36 mouse cellular contexts compared by ENCODE assay signal in the genomic region with DNA sequence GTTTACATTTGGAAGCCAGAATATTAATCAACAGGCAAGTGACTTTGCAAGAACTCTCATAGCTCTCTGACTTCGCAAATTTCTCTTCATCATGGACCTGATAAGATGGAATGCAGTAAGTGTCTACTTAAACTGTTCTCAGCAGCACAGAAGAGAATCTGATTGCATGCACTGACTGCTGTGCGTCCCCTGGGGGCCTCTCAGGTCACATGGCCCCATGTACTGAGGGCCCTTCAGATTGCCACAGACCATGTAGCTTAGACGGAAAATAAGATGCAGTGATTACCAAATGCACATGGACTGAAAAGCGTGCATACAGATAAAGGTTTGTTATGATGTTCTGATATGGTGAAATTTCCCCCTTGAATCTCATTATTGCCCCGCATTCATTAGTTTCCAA. TPM values are rescaled to one million over a fixed set of nuclear protein-coding genes. Genes with fewer than 3 reads are reported as not detected.
"Had no signal": no experiment of that assay in that cellular context is flagged by ENCODE, and none has a peak within 500 bp of the region (broad histone marks: within the 10 kb centered on the region; RNA-seq: fewer than 3 reads in every experiment).

No protein-coding gene starts in this region.

- H3K36me3 ChIP-seq: heart, embryonic 10.5 days; heart, embryonic 12.5 days; heart, embryonic 13.5 days; heart, embryonic 15.5 days; hindbrain, embryonic 10.5 days; hindbrain, embryonic 12.5 days; hindbrain, embryonic 13.5 days; hindbrain, embryonic 15.5 days; intestine, embryonic 15.5 days; kidney, embryonic 15.5 days had no signal

- H3K27ac ChIP-seq: heart, embryonic 10.5 days; heart, embryonic 13.5 days; heart, embryonic 15.5 days; hindbrain, embryonic 10.5 days; hindbrain, embryonic 12.5 days; hindbrain, embryonic 13.5 days; hindbrain, embryonic 14.5 days; hindbrain, embryonic 15.5 days; hindbrain, postnatal 0 days; intestine, embryonic 15.5 days; kidney, embryonic 15.5 days; kidney, postnatal 0 days; layer of hippocampus, adult 2 months; left cerebral cortex, adult 2 months had no signal

- ATAC-seq: hindbrain, embryonic 16.5 days; hindbrain, postnatal 0 days; inflammation-experienced regulatory T-cells, adult 6 months; intestine, embryonic 15.5 days; intestine, embryonic 16.5 days; intestine, postnatal 0 days had no signal

- H3K4me2 ChIP-seq: heart, embryonic 11.5 days; heart, embryonic 12.5 days; heart, embryonic 13.5 days; heart, embryonic 15.5 days; hindbrain, embryonic 12.5 days; hindbrain, embryonic 13.5 days; hindbrain, embryonic 14.5 days; hindbrain, embryonic 15.5 days; intestine, embryonic 15.5 days; kidney, embryonic 15.5 days had no signal

- H3K4me3 ChIP-seq: heart, embryonic 10.5 days; heart, embryonic 12.5 days; heart, embryonic 13.5 days; heart, embryonic 15.5 days; hindbrain, embryonic 10.5 days; hindbrain, embryonic 12.5 days; hindbrain, embryonic 13.5 days; hindbrain, embryonic 15.5 days; intestine, embryonic 15.5 days; kidney, embryonic 15.5 days; layer of hippocampus, adult 2 months; left cerebral cortex, adult 2 months had no signal

- H3K9me3 ChIP-seq: heart, embryonic 10.5 days; heart, embryonic 12.5 days; heart, embryonic 13.5 days; heart, embryonic 15.5 days; hindbrain, embryonic 10.5 days; hindbrain, embryonic 12.5 days; hindbrain, embryonic 13.5 days; hindbrain, embryonic 15.5 days; intestine, embryonic 15.5 days; kidney, embryonic 15.5 days had no signal

- H3K9ac ChIP-seq: heart, embryonic 12.5 days; heart, embryonic 13.5 days; heart, embryonic 15.5 days; hindbrain, embryonic 12.5 days; hindbrain, embryonic 13.5 days; hindbrain, embryonic 14.5 days; hindbrain, embryonic 15.5 days; intestine, embryonic 15.5 days; kidney, embryonic 15.5 days had no signal

- H3K27me3 ChIP-seq: heart, embryonic 12.5 days; heart, embryonic 13.5 days; heart, embryonic 15.5 days; hindbrain, embryonic 12.5 days; hindbrain, embryonic 13.5 days; hindbrain, embryonic 15.5 days; intestine, embryonic 15.5 days; kidney, embryonic 15.5 days had no signal

- H3K4me1 ChIP-seq: hindbrain, embryonic 12.5 days; hindbrain, embryonic 13.5 days; hindbrain, embryonic 15.5 days; intestine, embryonic 15.5 days; kidney, embryonic 15.5 days had no signal

- DNase-seq: heart, postnatal 10 days; heart, postnatal 14 days; heart, postnatal 36 days; heart, postnatal 4 days; kidney, adult 11 months; kidney, adult 18-20 months; kidney, adult 2 months; kidney, adult 8-10 months; kidney, adult 9 months; kidney, postnatal 10 days; kidney, postnatal 14 days; kidney, postnatal 25 days; kidney, postnatal 36 days; kidney, postnatal 4 days; layer of hippocampus, adult 9-11 months; layer of hippocampus, postnatal 36 days had no signal

RNA-seq across cellular contexts. Expression of a gene that starts 8.9 kb away (rescaled TPM):
- polyA plus RNA-seq: inflammation-experienced regulatory T-cells, adult 6 months had no signal
